Mouse (Mus musculus) E14TG2a.4 (cell line): ENCODE measurements at regions not wholly inside any gene's neighbourhood (a gene's known extent, or its start where the extent isn't known, plus 50 kb on each side); places are given as distances from the start of the nearest gene placed in this dataset.

ENCODE experiments used
- H3K27me3 ChIP-seq: 2 replicates; pipeline ENCODE4 v1.6.1; 2014; ENCODE audit warnings: low read length, control low read depth; ENCODE audit not compliant: insufficient read depth
- H3K36me3 ChIP-seq: 2 replicates; pipeline ENCODE4 v1.6.1; 2014; ENCODE audit warnings: low read length, control low read depth; ENCODE audit not compliant: insufficient read depth
- H3K4me1 ChIP-seq: replicated peaks from 2 replicates; pipeline ENCODE4 v1.6.1; 2014; ENCODE audit warnings: low read depth, low read length, control low read depth
- H3K4me3 ChIP-seq: replicated peaks from 2 replicates; pipeline ENCODE4 v1.5.1; 2014; ENCODE audit warnings: mild to moderate bottlenecking, low read length
- H3K9me3 ChIP-seq: 2 replicates; pipeline ENCODE4 v1.6.1; 2014; ENCODE audit warnings: low read length, control low read depth
- CTCF ChIP-seq: conservative IDR thresholded peaks from 2 replicates; pipeline ENCODE4 v1.5.1; 2014; ENCODE audit warnings: low read length
- NANOG ChIP-seq: IDR thresholded peaks from 2 replicates; pipeline ENCODE4 v1.6.1; 2014; ENCODE audit warnings: borderline replicate concordance, low read length, mixed read lengths
- POU5F1 ChIP-seq: IDR thresholded peaks from 2 replicates; pipeline ENCODE4 v1.6.1; 2014; ENCODE audit warnings: low read length, borderline replicate concordance

DNA sequence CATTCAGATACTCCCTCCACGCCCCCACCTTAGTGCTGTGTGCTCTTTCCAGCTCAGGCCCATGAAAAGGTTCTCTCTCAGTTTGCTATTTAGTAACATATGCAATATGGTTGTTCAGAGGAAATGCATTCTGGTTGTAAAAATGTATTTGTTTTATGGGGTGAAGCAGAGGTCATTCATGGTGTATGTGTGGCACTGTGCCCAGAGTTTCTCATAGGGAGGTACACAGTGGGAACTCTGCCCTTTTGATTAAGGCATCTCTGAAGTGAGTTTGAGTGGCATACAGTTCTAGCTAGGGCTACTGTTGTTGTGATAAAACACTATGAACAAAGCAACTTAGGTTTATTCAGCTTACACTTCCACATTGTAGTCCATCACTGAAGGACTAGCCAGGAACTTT is 121.7 kb upstream of the A230072I06Rik start:
- no peak overlapping the region for H3K4me3 ChIP-seq
- no peaks in the 10 kb centered on the region for H3K9me3 ChIP-seq
- H3K36me3 ChIP-seq = no peaks in the 10 kb centered on the region
- no peaks in the 10 kb centered on the region for H3K27me3 ChIP-seq
- no peaks in the 10 kb centered on the region; the same call in 1 of the 2 replicates for H3K4me1 ChIP-seq
- TF ChIP-seq POU5F1 (no peak), CTCF (no peak), NANOG (no peak)

DNA sequence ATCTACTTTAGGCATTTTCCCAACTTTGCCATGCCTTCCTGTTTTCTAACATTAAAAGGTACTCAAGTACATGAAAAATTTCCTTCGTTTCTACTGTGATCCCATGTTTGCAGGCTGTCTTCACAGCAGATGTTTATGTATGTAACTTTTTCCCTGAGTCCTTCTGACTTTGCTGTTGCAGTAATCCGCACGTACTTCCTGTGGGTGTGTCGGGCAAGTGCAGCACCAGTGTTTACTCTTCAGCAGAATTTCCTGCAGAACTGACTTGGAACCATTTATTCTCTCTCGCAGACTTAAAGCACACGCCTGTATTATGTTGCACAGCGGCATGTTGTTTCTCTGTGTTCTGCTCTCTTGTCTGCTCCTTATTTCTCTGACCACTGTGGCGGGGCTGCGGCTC is 120.4 kb upstream of the A230072I06Rik start:
- peaks cover 5% of the 10 kb centered on the region; the same call in 1 of the 2 replicates for H3K27me3 ChIP-seq
- H3K4me1 ChIP-seq = no peaks in the 10 kb centered on the region
- H3K36me3 ChIP-seq = no peaks in the 10 kb centered on the region
- H3K4me3 ChIP-seq = no peak overlapping the region
- no peaks in the 10 kb centered on the region for H3K9me3 ChIP-seq
- TF ChIP-seq POU5F1 = no peak

DNA sequence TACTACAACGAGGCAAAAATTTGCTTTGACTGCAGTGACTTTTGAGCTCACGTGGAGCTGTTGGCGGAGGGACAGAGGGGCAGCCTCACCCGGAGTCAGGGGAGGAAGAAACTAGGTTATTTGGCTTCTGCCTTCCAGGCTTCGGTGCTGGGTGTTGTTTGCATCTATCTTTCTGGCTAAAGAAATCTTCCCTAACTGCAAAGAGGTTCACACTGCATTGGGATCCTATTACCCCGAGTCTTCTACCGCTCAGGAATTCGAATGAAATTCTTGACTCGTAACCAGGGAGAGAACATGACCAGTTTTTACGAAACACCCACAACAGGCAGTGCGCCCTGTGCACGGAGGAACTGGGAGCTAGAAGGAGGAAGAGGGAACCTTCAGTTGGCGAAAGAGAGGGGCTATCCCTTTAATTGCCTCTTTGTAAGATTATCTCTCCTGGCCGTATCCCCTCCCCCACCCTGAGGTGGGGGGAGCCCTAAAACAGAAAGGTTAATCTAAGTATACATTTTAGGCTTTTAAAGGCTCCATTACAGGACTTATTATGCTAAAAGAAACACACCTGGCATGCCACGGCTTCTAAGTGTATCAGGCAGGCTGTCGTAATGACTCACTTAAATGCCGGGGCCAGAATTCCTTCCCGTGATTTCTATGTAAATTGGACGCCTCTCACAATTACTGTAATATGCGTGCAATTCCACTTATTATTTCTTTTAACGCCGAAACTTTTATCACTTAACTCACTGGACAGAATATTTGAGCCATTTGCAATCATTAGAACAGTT is 115.5 kb upstream of the A230072I06Rik start:
- H3K9me3 ChIP-seq = no peaks in the 10 kb centered on the region
- H3K36me3 ChIP-seq = no peaks in the 10 kb centered on the region
- peaks cover 4% of the 10 kb centered on the region; the same call in 1 of the 2 replicates for H3K4me1 ChIP-seq
- peaks cover 5% of the 10 kb centered on the region; the same call in 1 of the 2 replicates for H3K27me3 ChIP-seq
- TF ChIP-seq POU5F1 (no peak), NANOG (no peak), CTCF (no peak)
- no peak overlapping the region for H3K4me3 ChIP-seq

- Histone ChIP-seq H3K4me3 (no peak overlapping the region), H3K27me3 (peaks cover 5% of the 10 kb centered on the region; the same call in 1 of the 2 replicates), H3K9me3 (no peaks in the 10 kb centered on the region), H3K36me3 (no peaks in the 10 kb centered on the region), H3K4me1 (peaks cover 4% of the 10 kb centered on the region; the same call in 1 of the 2 replicates)
- TF ChIP-seq POU5F1 (no peak), NANOG (no peak), CTCF (no peak)
These were observed 113.0 kb upstream of the A230072I06Rik start for GRCm38 (mm10) chr8:12165487-12166152.

DNA sequence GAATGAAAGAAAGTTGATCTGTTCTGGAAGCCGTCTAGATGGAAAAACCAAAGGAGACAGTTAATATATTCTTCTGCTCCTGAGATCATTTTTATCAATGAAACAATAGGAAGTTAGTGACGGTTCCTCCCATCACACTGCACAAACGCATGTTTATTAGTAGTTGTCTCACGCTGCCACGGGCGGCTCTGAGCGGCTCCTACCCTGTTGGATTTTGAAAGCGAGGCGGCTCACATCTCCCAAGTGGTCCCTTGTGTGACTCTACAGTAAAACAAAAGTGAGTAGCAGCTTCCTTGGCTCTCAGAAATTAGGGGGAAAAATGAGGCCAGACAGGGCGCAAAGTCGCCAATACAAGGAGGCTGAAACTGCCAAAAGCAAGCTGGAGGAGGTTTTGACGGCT is 106.8 kb upstream of the A230072I06Rik start:
- H3K4me1 ChIP-seq = no peaks in the 10 kb centered on the region
- H3K9me3 ChIP-seq = no peaks in the 10 kb centered on the region
- H3K4me3 ChIP-seq = no peak overlapping the region
- no peak for TF ChIP-seq POU5F1
- no peak for TF ChIP-seq CTCF
- TF ChIP-seq NANOG = no peak
- H3K27me3 ChIP-seq = 0 out of 2 replicates have a peak, but pooled peaks cover 3% of the 10 kb centered on the region
- no peaks in the 10 kb centered on the region for H3K36me3 ChIP-seq

GRCm38 (mm10) chr8:12175496-12175895 is 103.1 kb upstream of the A230072I06Rik start:
- H3K4me1 ChIP-seq = no peaks in the 10 kb centered on the region
- no peak for TF ChIP-seq POU5F1
- no peak for TF ChIP-seq CTCF
- no peak for TF ChIP-seq NANOG
- no peaks in the 10 kb centered on the region for H3K9me3 ChIP-seq
- H3K4me3 ChIP-seq = no peak overlapping the region
- H3K36me3 ChIP-seq = no peaks in the 10 kb centered on the region
- H3K27me3 ChIP-seq = 0 out of 2 replicates have a peak, but pooled peaks cover 3% of the 10 kb centered on the region

- TF ChIP-seq POU5F1 = no peak
- TF ChIP-seq CTCF = no peak
- TF ChIP-seq NANOG = no peak
- no peaks in the 10 kb centered on the region for H3K36me3 ChIP-seq
- H3K9me3 ChIP-seq = no peaks in the 10 kb centered on the region
- no peaks in the 10 kb centered on the region; the same call in 1 of the 2 replicates for H3K27me3 ChIP-seq
- H3K4me3 ChIP-seq = no peak overlapping the region
- H3K4me1 ChIP-seq = peaks cover 12% of the 10 kb centered on the region; the same call in 1 of the 2 replicates
These were observed 94.0 kb upstream of the A230072I06Rik start for GRCm38 (mm10) chr8:12184666-12185065.

GRCm38 (mm10) chr8:12187366-12187765 is 91.3 kb upstream of the A230072I06Rik start:
- Histone ChIP-seq H3K4me1 (peaks cover 12% of the 10 kb centered on the region; the same call in 1 of the 2 replicates), H3K4me3 (no peak overlapping the region), H3K27me3 (no peaks in the 10 kb centered on the region; the same call in 1 of the 2 replicates), H3K36me3 (no peaks in the 10 kb centered on the region), H3K9me3 (no peaks in the 10 kb centered on the region)
- TF ChIP-seq NANOG (no peak), CTCF (no peak), POU5F1 (no peak)
